Mouse (Mus musculus) embryo, embryonic 9.5 days (tissue): Measurements from ENCODE around the gene Nxph3.
"Not testable (repeated sequence)": the region's sequence is repeated elsewhere in the genome, so short reads cannot be mapped to it uniquely, and the experiment has no call there.

Experiments used
- DNase-seq: peaks from one replicate; pipeline ENCODE4 v3.0.0-alpha.2; 2017; ENCODE audit errors: extremely low spot score

The Nxph3 gene

GRCm38 (mm10) chr11:95519299-95519698 is 4.9 kb upstream of the Nxph3 start:
- no peak for DNase-seq

GRCm38 (mm10) chr11:95517162-95517561 is 2.8 kb upstream of the Nxph3 start:
- no peak for DNase-seq

GRCm38 (mm10) chr11:95516491-95516911 is 2.1 kb upstream of the Nxph3 start:
- DNase-seq, result peak; percentile 80

GRCm38 (mm10) chr11:95515376-95516323 is 1.3 kb upstream of the Nxph3 start:
- DNase-seq, result no peak

GRCm38 (mm10) chr11:95513461-95514297 is 691 bp downstream of the Nxph3 start:
- DNase-seq, result peak; percentile 28

GRCm38 (mm10) chr11:95512383-95512782 is 2.0 kb downstream of the Nxph3 start:
- no peak for DNase-seq

- no peak for DNase-seq
Measured at GRCm38 (mm10) chr11:95511919-95512318, 2.5 kb downstream of the Nxph3 start.

- no peak for DNase-seq
Measured at GRCm38 (mm10) chr11:95510631-95511030, 3.7 kb downstream of the Nxph3 start.

- no peak for DNase-seq
Measured at GRCm38 (mm10) chr11:95509126-95509717, 5.1 kb downstream of the Nxph3 start.

GRCm38 (mm10) chr11:95508211-95508926 is 6.0 kb downstream of the Nxph3 start:
- DNase-seq, result no peak

GRCm38 (mm10) chr11:95507785-95508184 is 6.6 kb downstream of the Nxph3 start:
- no peak for DNase-seq

- DNase-seq, result no peak
Measured at GRCm38 (mm10) chr11:95507041-95507716, 7.2 kb downstream of the Nxph3 start.

- no peak for DNase-seq
Measured at GRCm38 (mm10) chr11:95504271-95504731, 10.1 kb downstream of the Nxph3 start.

GRCm38 (mm10) chr11:95503581-95504180 is 10.7 kb downstream of the Nxph3 start:
- DNase-seq, result no peak

GRCm38 (mm10) chr11:95501826-95502225 is 12.5 kb downstream of the Nxph3 start:
- not testable (repeated sequence) for DNase-seq

GRCm38 (mm10) chr11:95500836-95501235 is 13.5 kb downstream of the Nxph3 start:
- no peak for DNase-seq

GRCm38 (mm10) chr11:95500412-95500811 is 14.0 kb downstream of the Nxph3 start:
- no peak for DNase-seq

GRCm38 (mm10) chr11:95497921-95498320 is 16.4 kb downstream of the Nxph3 start:
- no peak for DNase-seq

- DNase-seq, result no peak
Measured at GRCm38 (mm10) chr11:95495883-95496282, 18.5 kb downstream of the Nxph3 start.

- no peak for DNase-seq
Measured at GRCm38 (mm10) chr11:95494374-95494773, 20.0 kb downstream of the Nxph3 start.
